8 mouse cellular contexts compared by ENCODE assay signal in the genomic region with DNA sequence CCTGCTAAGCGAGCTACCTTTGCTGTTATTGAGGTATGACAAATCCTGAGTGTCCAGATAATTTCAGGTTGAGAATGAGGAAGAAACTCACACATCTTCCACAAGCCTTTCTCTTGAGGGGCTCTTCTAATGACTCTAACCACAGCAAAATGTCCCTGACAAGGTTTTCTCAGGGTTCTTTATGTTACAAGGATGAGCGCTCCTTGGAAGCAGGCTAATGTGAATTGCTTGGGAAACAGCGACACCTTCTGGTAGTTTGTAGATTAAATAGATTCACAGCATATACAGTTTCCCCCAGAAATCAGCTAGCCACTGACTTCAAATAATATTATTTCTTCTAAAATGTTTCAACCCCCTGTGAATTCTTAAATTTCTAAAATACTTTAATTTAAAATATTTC. TPM values are rescaled to one million over a fixed set of nuclear protein-coding genes. Genes with fewer than 3 reads are reported as not detected.
DNase-seq lines count a peak whose midpoint lies in the region; ATAC-seq and TF ChIP-seq lines count a peak whose summit lies in the region.

No protein-coding gene starts in this region.

- 34% methylated on average over 3 of the region's 3 CpGs for WGBS in heart, embryonic 10.5 days
- 23% methylated on average over 3 of the region's 3 CpGs for WGBS in midbrain, embryonic 12.5 days

- no peak overlapping the region for H3K4me2 ChIP-seq in midbrain, embryonic 12.5 days (replicated peaks)

- H3K4me3 ChIP-seq in heart, embryonic 10.5 days = no peak overlapping the region
- no peak overlapping the region for H3K4me3 ChIP-seq in ES-Bruce4 (ENCODE audit: low read depth, low read length)
- no peak overlapping the region for H3K4me3 ChIP-seq in midbrain, embryonic 12.5 days

- no peak for TF ChIP-seq POLR2A in ES-Bruce4 (IDR thresholded peaks at IDR 0.05; ENCODE audit: insufficient read depth, low read length)

- H3K9ac ChIP-seq in ES-Bruce4 (ENCODE audit: low read depth, poor library complexity, severe bottlenecking) = no peak overlapping the region
- H3K9ac ChIP-seq in midbrain, embryonic 12.5 days (replicated peaks) = no peak overlapping the region

- peak; percentile 84 for ATAC-seq in midbrain, embryonic 12.5 days (ENCODE audit: low FRiP score, low read depth)

- no peak overlapping the region for H3K27ac ChIP-seq in heart, embryonic 10.5 days
- H3K27ac ChIP-seq in ES-Bruce4 (ENCODE audit: insufficient read depth, low read length) = no peak overlapping the region
- no peak overlapping the region for H3K27ac ChIP-seq in midbrain, embryonic 12.5 days (replicated peaks)

- intact Hi-C loops in heart, postnatal 36 days (cut with DNase I) = loop anchor here (1.0 to 5.0 kb wide), 3 partner anchors 168 to 303 kb away; no protein-coding TSS in a partner anchor

- no peaks in the 10 kb centered on the region for H3K27me3 ChIP-seq in heart, embryonic 10.5 days (ENCODE audit: insufficient read depth, poor library complexity, severe bottlenecking)
- H3K27me3 ChIP-seq in ES-Bruce4 (ENCODE audit: control insufficient read depth, insufficient read depth, low read length, poor library complexity, severe bottlenecking) = no peaks in the 10 kb centered on the region
- H3K27me3 ChIP-seq in midbrain, embryonic 12.5 days = no peaks in the 10 kb centered on the region

- peak; percentile 23 for TF ChIP-seq CTCF in ES-Bruce4 (IDR thresholded peaks at IDR 0.05; ENCODE audit: low read depth, low read length)

- H3K9me3 ChIP-seq in heart, embryonic 10.5 days = no peaks in the 10 kb centered on the region
- no peaks in the 10 kb centered on the region for H3K9me3 ChIP-seq in ES-Bruce4 (replicated peaks; ENCODE audit: control insufficient read depth, insufficient read depth, low read length, poor library complexity, severe bottlenecking)
- H3K9me3 ChIP-seq in midbrain, embryonic 12.5 days = no peaks in the 10 kb centered on the region

- no peaks in the 10 kb centered on the region for H3K4me1 ChIP-seq in heart, embryonic 10.5 days
- H3K4me1 ChIP-seq in ES-Bruce4 (ENCODE audit: control insufficient read depth, insufficient read depth, low read length) = no peaks in the 10 kb centered on the region
- H3K4me1 ChIP-seq in midbrain, embryonic 12.5 days = no peaks in the 10 kb centered on the region

- peak; percentile 74 for DNase-seq in heart, adult 8-10 months (ENCODE audit: low spot score)
- no peak for DNase-seq in heart, embryonic 10.5 days (ENCODE audit: low spot score)
- DNase-seq in cerebellum, postnatal 14 days = peak; percentile 78 to 83
- peak; percentile 24 to 30 for DNase-seq in heart, postnatal 36 days
- DNase-seq in layer of hippocampus, adult 9-10 months (ENCODE audit: low spot score) = peak; percentile 42
- peak; percentile 47 for DNase-seq in thymus, postnatal 25 days

- H3K36me3 ChIP-seq in heart, embryonic 10.5 days = no peaks in the 10 kb centered on the region
- H3K36me3 ChIP-seq in ES-Bruce4 (ENCODE audit: control insufficient read depth, insufficient read depth, low read length, poor library complexity, severe bottlenecking) = no peaks in the 10 kb centered on the region
- H3K36me3 ChIP-seq in midbrain, embryonic 12.5 days = no peaks in the 10 kb centered on the region

- no peak for TF ChIP-seq EP300 in ES-Bruce4 (IDR thresholded peaks at IDR 0.05; ENCODE audit: insufficient read depth, low read depth, low read length)

RNA-seq across cellular contexts. Expression of a gene that starts 9.0 kb away (rescaled TPM):
- total RNA-seq in heart, adult 8-10 months (2022) = not detected
- polyA plus RNA-seq in heart, embryonic 10.5 days (2016; fragmentation: Nextera tagmentation; extraction: Ambion mirVana) = 0.15 and 0.16 TPM in 2 replicates
- polyA plus RNA-seq in ES-Bruce4 (2011; ENCODE audit: insufficient read depth, insufficient read length, low read depth, missing spikeins) = not detected in 2 replicates
- not detected for total RNA-seq in heart, postnatal 36 days (2021)
- 0.59 and 0.84 TPM in 2 replicates for polyA plus RNA-seq in midbrain, embryonic 12.5 days (2016; fragmentation: Nextera tagmentation; extraction: Ambion mirVana)

RNA-seq across cellular contexts. Expression of a gene that starts 56.0 kb away (rescaled TPM):
- total RNA-seq in heart, adult 8-10 months (2022) = 10 to 100 TPM; 13.7 to 18.6 (median 17.9) TPM
- polyA plus RNA-seq in heart, embryonic 10.5 days (2016; fragmentation: Nextera tagmentation; extraction: Ambion mirVana) = 5.9 and 6.2 TPM in 2 replicates
- 56.3 and 58.2 TPM in 2 replicates for polyA plus RNA-seq in ES-Bruce4 (2011; ENCODE audit: insufficient read depth, insufficient read length, low read depth, missing spikeins)
- 10 to 100 TPM; 15.8 to 16.6 TPM for total RNA-seq in heart, postnatal 36 days (2021)
- 13.5 and 13.9 TPM in 2 replicates for polyA plus RNA-seq in midbrain, embryonic 12.5 days (2016; fragmentation: Nextera tagmentation; extraction: Ambion mirVana)
